Mouse (Mus musculus): Measurements from ENCODE around the gene Lsm14b.

Gene Lsm14b

GRCm38 (mm10) chr2:180024401-180025098, at the start of gene Lsm14b:
Gene Lsm14b (plus strand): TSS chr2:180024987.
- peak; percentile 99 to 100 for DNase-seq (ENCODE audit: low spot score in 2 of 2)

GRCm38 (mm10) chr2:179975851-179976250, 48.9 kb upstream of the Lsm14b start:
- no peak for DNase-seq (ENCODE audit: low spot score in 2 of 2)

- DNase-seq (ENCODE audit: low spot score in 2 of 2): no peak
Measured at GRCm38 (mm10) chr2:179976295-179976627, 48.5 kb upstream of the Lsm14b start.

- DNase-seq (ENCODE audit: low spot score in 2 of 2): peak; percentile 84 to 87
Measured at GRCm38 (mm10) chr2:179976628-179977343, 48.0 kb upstream of the Lsm14b start, which contains the start of gene Taf4. Gene Taf4 (minus strand): TSS chr2:179976646.

GRCm38 (mm10) chr2:179977344-179978025, 47.3 kb upstream of the Lsm14b start:
- no peak for DNase-seq (ENCODE audit: low spot score in 2 of 2)

GRCm38 (mm10) chr2:179978250-179978649, 46.5 kb upstream of the Lsm14b start:
- no peak for DNase-seq (ENCODE audit: low spot score in 2 of 2)

- no peak for DNase-seq (ENCODE audit: low spot score in 2 of 2)
Measured at GRCm38 (mm10) chr2:179979836-179980235, 45.0 kb upstream of the Lsm14b start.

GRCm38 (mm10) chr2:179980616-179981015, 44.2 kb upstream of the Lsm14b start:
- DNase-seq (ENCODE audit: low spot score in 2 of 2): no peak

GRCm38 (mm10) chr2:179982715-179983114, 42.1 kb upstream of the Lsm14b start:
- DNase-seq (ENCODE audit: low spot score in 2 of 2): no peak

GRCm38 (mm10) chr2:179984830-179985229, 40.0 kb upstream of the Lsm14b start:
- no peak for DNase-seq (ENCODE audit: low spot score in 2 of 2)

- no peak for DNase-seq (ENCODE audit: low spot score in 2 of 2)
Measured at GRCm38 (mm10) chr2:179985695-179986094, 39.1 kb upstream of the Lsm14b start.

GRCm38 (mm10) chr2:179986437-179987022, 38.3 kb upstream of the Lsm14b start:
- no peak for DNase-seq (ENCODE audit: low spot score in 2 of 2)

- DNase-seq (ENCODE audit: low spot score in 2 of 2): no peak
Measured at GRCm38 (mm10) chr2:179989098-179989497, 35.7 kb upstream of the Lsm14b start.

GRCm38 (mm10) chr2:179993071-179993470, 31.7 kb upstream of the Lsm14b start:
- DNase-seq (ENCODE audit: low spot score in 2 of 2): no peak

- DNase-seq (ENCODE audit: low spot score in 2 of 2): no peak
Measured at GRCm38 (mm10) chr2:179998431-179998830, 26.4 kb upstream of the Lsm14b start.

GRCm38 (mm10) chr2:180001635-180002034, 23.2 kb upstream of the Lsm14b start:
- DNase-seq (ENCODE audit: low spot score in 2 of 2): no peak

- no peak for DNase-seq (ENCODE audit: low spot score in 2 of 2)
Measured at GRCm38 (mm10) chr2:180005656-180006351, 19.0 kb upstream of the Lsm14b start.

- DNase-seq (ENCODE audit: low spot score in 2 of 2): no peak
Measured at GRCm38 (mm10) chr2:180006352-180007017, 18.3 kb upstream of the Lsm14b start.

GRCm38 (mm10) chr2:180010686-180011085, 14.1 kb upstream of the Lsm14b start:
- no peak for DNase-seq (ENCODE audit: low spot score in 2 of 2)

GRCm38 (mm10) chr2:180011370-180011769, 13.4 kb upstream of the Lsm14b start:
- DNase-seq (ENCODE audit: low spot score in 2 of 2): no peak

GRCm38 (mm10) chr2:180013686-180014085, 11.1 kb upstream of the Lsm14b start:
- DNase-seq (ENCODE audit: low spot score in 2 of 2): no peak

Measured in spleen, postnatal 36 days (tissue).